19 mouse cellular contexts compared by ENCODE assay signal in the genomic region with DNA sequence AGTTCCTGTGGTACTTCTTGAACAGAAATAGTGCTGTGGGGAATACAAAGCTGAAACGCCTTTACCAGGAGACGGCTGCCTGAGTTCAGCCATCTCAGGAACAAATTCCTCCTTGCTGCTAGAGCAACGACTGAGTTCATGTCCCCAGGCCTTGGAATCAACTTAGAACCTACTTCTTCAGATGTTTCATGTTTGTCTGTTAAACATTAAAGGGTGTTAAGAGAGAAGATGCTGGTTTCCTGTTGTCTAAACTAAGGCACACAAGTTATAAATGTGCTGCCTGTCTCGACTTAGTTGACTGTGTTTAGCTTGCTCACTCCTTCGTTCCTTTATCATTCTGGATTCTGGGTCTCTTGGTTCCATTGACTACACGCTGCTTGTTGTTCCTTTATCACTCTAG.
DNase-seq lines count a peak whose midpoint lies in the region; ATAC-seq lines count a peak whose summit lies in the region.
"Had no signal": no experiment of that assay in that cellular context is flagged by ENCODE, and none has a peak within 500 bp of the region (broad histone marks: within the 10 kb centered on the region; RNA-seq: fewer than 3 reads in every experiment).

No protein-coding gene starts in this region.

- H3K9ac ChIP-seq in heart, embryonic 12.5 days = no peak overlapping the region
- H3K9ac ChIP-seq: embryonic facial prominence, embryonic 12.5 days; forebrain, embryonic 13.5 days; forebrain, embryonic 15.5 days; forebrain, postnatal 0 days had no signal

- H3K4me2 ChIP-seq in heart, embryonic 12.5 days = no peak overlapping the region
- H3K4me2 ChIP-seq: embryonic facial prominence, embryonic 12.5 days; forebrain, embryonic 13.5 days; forebrain, embryonic 15.5 days had no signal

- peak; percentile 63 for ATAC-seq in CD4-positive, CD25-positive, alpha-beta regulatory T cell, adult 4 months
- ATAC-seq in heart, embryonic 12.5 days (ENCODE audit: insufficient number of reproducible peaks, low FRiP score) = no peak
- ATAC-seq: forebrain, embryonic 13.5 days; forebrain, embryonic 15.5 days; forebrain, postnatal 0 days had no signal

- H3K36me3 ChIP-seq in heart, embryonic 12.5 days = no peaks in the 10 kb centered on the region
- H3K36me3 ChIP-seq: embryonic facial prominence, embryonic 10.5 days; embryonic facial prominence, embryonic 12.5 days; forebrain, embryonic 15.5 days had no signal

- H3K9me3 ChIP-seq in heart, embryonic 12.5 days (replicated peaks) = no peaks in the 10 kb centered on the region
- H3K9me3 ChIP-seq: embryonic facial prominence, embryonic 10.5 days; embryonic facial prominence, embryonic 12.5 days; forebrain, embryonic 13.5 days; forebrain, embryonic 15.5 days had no signal

- WGBS in heart, embryonic 12.5 days = 66% methylated on average over 6 of the region's 6 CpGs

- peak; percentile 60 for DNase-seq in induced T-regulatory cell, adult 2 months (ENCODE audit: low read depth)
- peak; percentile 21 for DNase-seq in naive thymus-derived CD4-positive, alpha-beta T cell, adult 2 months (ENCODE audit: low read depth)
- no peak for DNase-seq in adrenal gland, adult 8-10 months
- DNase-seq in adrenal gland, postnatal 10 days = no peak
- DNase-seq in kidney, postnatal 25 days = no peak
- DNase-seq: adrenal gland, postnatal 14 days; adrenal gland, postnatal 36 days; cerebellum, adult 11-12 months; cerebellum, adult 2 months; cerebellum, adult 9-10 months; cerebellum, postnatal 10 days; cerebellum, postnatal 25 days; forebrain, postnatal 0 days had no signal

- H3K27ac ChIP-seq in heart, embryonic 12.5 days (ENCODE audit: poor library complexity, severe bottlenecking) = no peak overlapping the region
- H3K27ac ChIP-seq: embryonic facial prominence, embryonic 10.5 days; embryonic facial prominence, embryonic 12.5 days; forebrain, embryonic 13.5 days; forebrain, embryonic 15.5 days had no signal

- no peak overlapping the region for H3K4me3 ChIP-seq in heart, embryonic 12.5 days
- H3K4me3 ChIP-seq: embryonic facial prominence, embryonic 10.5 days; embryonic facial prominence, embryonic 12.5 days; forebrain, embryonic 13.5 days; forebrain, embryonic 15.5 days had no signal

- no peaks in the 10 kb centered on the region for H3K27me3 ChIP-seq in heart, embryonic 12.5 days (replicated peaks)
- H3K27me3 ChIP-seq: embryonic facial prominence, embryonic 12.5 days; forebrain, embryonic 13.5 days; forebrain, embryonic 15.5 days had no signal

- H3K4me1 ChIP-seq in heart, embryonic 12.5 days (replicated peaks) = no peaks in the 10 kb centered on the region
- H3K4me1 ChIP-seq: embryonic facial prominence, embryonic 10.5 days; embryonic facial prominence, embryonic 12.5 days; forebrain, embryonic 13.5 days; forebrain, embryonic 15.5 days had no signal

Comparison
In these comparisons a context has a peak if more than half of its experiments do, and no peak if none do; other contexts are left out.
1. DNase-seq: peak in induced T-regulatory cell, adult 2 months (single experiment) and naive thymus-derived CD4-positive, alpha-beta T cell, adult 2 months (single experiment); none in adrenal gland, adult 8-10 months (single experiment), adrenal gland, postnatal 10 days (single experiment) and kidney, postnatal 25 days (0 of 2).